Mouse (Mus musculus): ENCODE measurements around the gene Usp29. TPM values are rescaled to one million over a fixed set of nuclear protein-coding genes. Genes with fewer than 3 reads are reported as not detected.
"Not testable (repeated sequence)": the region's sequence is repeated elsewhere in the genome, so short reads cannot be mapped to it uniquely, and the experiment has no call there.

Usp29 gene
- polyA plus RNA-seq, 1 experiment from 2014 or later: 11.3 TPM

GRCm38 (mm10) chr7:6958574-6958973 lies 228.2 kb downstream of the Usp29 start:
- Histone ChIP-seq H3K9ac (no peak overlapping the region), H3K4me1 (no peaks in the 10 kb centered on the region), H3K9me3 (0 out of 2 replicates have a peak, but pooled peaks cover 3% of the 10 kb centered on the region), H3K4me3 (no peak overlapping the region), H3K27ac (no peak overlapping the region), H3K4me2 (no peak overlapping the region), H3K27me3 (no peaks in the 10 kb centered on the region), H3K36me3 (no peaks in the 10 kb centered on the region)
- 79% methylated on average over 1 of the region's 1 CpGs for WGBS
- ATAC-seq (ENCODE audit: insufficient number of reproducible peaks, insufficient read depth, low FRiP score, low TSS enrichment, low read depth): no peak

GRCm38 (mm10) chr7:6973566-6973965 lies 243.2 kb downstream of the Usp29 start:
- Histone ChIP-seq H3K4me3 (no peak overlapping the region), H3K4me2 (no peak overlapping the region), H3K27me3 (no peaks in the 10 kb centered on the region), H3K9ac (no peak overlapping the region), H3K9me3 (no peaks in the 10 kb centered on the region), H3K36me3 (no peaks in the 10 kb centered on the region), H3K27ac (no peak overlapping the region), H3K4me1 (no peaks in the 10 kb centered on the region)
- WGBS: 81% methylated on average over 1 of the region's 1 CpGs
- ATAC-seq (ENCODE audit: insufficient number of reproducible peaks, insufficient read depth, low FRiP score, low TSS enrichment, low read depth): no peak

GRCm38 (mm10) chr7:6976890-6977289 lies 246.5 kb downstream of the Usp29 start:
- no peak overlapping the region for H3K27ac ChIP-seq
- H3K4me1 ChIP-seq: no peaks in the 10 kb centered on the region
- WGBS: 90% methylated on average over 19 of the region's 19 CpGs
- H3K9ac ChIP-seq: no peak overlapping the region
- H3K4me3 ChIP-seq: no peak overlapping the region
- no peaks in the 10 kb centered on the region for H3K27me3 ChIP-seq
- ATAC-seq (ENCODE audit: insufficient number of reproducible peaks, insufficient read depth, low FRiP score, low TSS enrichment, low read depth): no peak
- H3K36me3 ChIP-seq: no peaks in the 10 kb centered on the region
- no peak overlapping the region for H3K4me2 ChIP-seq
- no peaks in the 10 kb centered on the region for H3K9me3 ChIP-seq

DNA sequence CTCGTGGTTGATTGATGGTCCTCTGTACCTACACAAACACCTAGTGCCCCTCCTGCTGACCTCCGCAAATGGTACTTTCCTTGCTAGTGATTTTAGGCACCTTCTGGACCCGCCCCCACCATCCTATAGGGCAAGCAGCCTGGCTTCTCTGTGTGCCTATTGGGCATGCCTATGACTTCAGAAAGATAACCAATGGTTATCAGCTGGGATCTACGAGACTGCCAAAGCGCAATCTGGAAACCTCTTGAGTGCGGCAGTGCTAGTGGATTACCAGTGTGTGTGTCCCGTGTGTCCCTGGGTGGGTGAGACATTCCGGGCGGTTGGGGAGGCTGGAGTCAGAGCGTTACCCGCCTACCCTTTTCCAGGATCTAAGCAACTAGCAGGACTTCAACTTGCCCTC lies 264.9 kb downstream of the Usp29 start, which contains the start of gene Aurkc:
Gene Aurkc, plus strand, starts transcription at position 50 of the 400 bp plus-strand sequence.
- not testable (repeated sequence) for H3K9ac ChIP-seq; H3K9me3 ChIP-seq; H3K4me2 ChIP-seq; H3K27me3 ChIP-seq; ATAC-seq (ENCODE audit: insufficient number of reproducible peaks, insufficient read depth, low FRiP score, low TSS enrichment, low read depth); H3K36me3 ChIP-seq; H3K4me1 ChIP-seq; H3K4me3 ChIP-seq; H3K27ac ChIP-seq
- 81% methylated on average over 11 of the region's 11 CpGs for WGBS

DNA sequence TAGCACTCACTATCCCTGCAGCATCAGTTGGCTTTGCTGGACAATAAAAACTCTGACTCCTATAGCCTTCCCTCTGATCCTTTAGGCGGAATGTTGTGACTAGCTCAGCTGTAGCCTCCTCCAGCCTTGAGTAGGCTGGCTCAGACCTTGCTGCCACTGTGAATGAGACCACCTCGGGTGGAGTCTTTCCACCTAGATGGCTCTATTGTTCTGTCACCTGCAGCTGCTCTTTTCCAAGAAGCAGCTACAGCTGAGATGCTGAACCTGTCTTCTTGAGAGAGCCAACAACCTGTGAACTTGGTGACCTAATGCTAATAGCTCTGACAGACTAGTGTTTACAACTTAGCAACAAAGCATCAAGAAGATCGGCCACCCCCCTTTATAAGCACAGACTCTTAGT lies 268.5 kb downstream of the Usp29 start:
- H3K27me3 ChIP-seq; H3K36me3 ChIP-seq; H3K9ac ChIP-seq; H3K4me3 ChIP-seq; H3K9me3 ChIP-seq; ATAC-seq (ENCODE audit: insufficient number of reproducible peaks, insufficient read depth, low FRiP score, low TSS enrichment, low read depth); H3K4me2 ChIP-seq; H3K4me1 ChIP-seq; H3K27ac ChIP-seq: not testable (repeated sequence)
- WGBS: 63% methylated on average over 3 of the region's 3 CpGs

DNA sequence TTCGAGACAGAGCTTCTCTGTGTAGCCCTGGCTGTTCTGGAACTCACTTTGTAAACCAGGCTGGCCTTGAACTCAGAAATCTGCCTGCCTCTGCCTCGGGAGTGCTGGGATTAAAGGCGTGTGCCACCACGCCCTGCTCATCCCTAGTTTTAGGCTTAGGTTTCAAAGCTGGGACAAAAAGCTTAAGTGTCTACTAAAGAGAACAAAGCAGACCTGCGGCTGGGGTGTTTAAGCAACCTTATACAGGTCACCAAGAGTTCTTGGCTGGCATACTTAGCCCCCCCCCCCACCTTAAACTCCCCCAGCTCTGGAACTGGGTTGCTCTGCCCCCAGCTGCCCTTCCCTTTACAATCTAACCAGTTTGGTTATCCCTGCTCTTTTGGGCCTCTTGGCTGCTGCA lies 275.1 kb downstream of the Usp29 start:
- ATAC-seq (ENCODE audit: insufficient number of reproducible peaks, insufficient read depth, low FRiP score, low TSS enrichment, low read depth); H3K27me3 ChIP-seq: not testable (repeated sequence)
- 75% methylated on average over 5 of the region's 5 CpGs for whole genome bisulfite sequencing

More for the DNA sequence above, 275.1 kb downstream of the Usp29 start:
- not testable (repeated sequence) for H3K36me3 ChIP-seq, H3K9me3 ChIP-seq, H3K4me3 ChIP-seq, H3K4me1 ChIP-seq, H3K27ac ChIP-seq, H3K9ac ChIP-seq, H3K4me2 ChIP-seq

MicroRNAs encoded within 50 kb of the gene (microRNA counts, 519-probe panel; counts per million panel counts)
- microRNA mmu-miR-3099: 236 counts per million, percentile 44 among the panel's probes with 10 or more counts

Small RNA genes lying within 50 kb of the gene (microRNA-seq; reads per million reads assigned to microRNA genes)
- 30.0 reads per million, percentile 40 among the genes with 10 or more reads in this experiment for gene Mir3099

Other genes starting within 250 kb of the Usp29 start
- not detected in 2 replicates for gene Olfr5, start 243.6 kb upstream of the Usp29 start, polyA plus RNA-seq (2015; fragmentation: Nextera tagmentation; extraction: Ambion mirVana)
- gene Olfr1347, start 230.8 kb upstream of the Usp29 start, polyA plus RNA-seq (2015; fragmentation: Nextera tagmentation; extraction: Ambion mirVana): not detected in 2 replicates
- not detected in 2 replicates for gene Olfr1348, start 221.8 kb upstream of the Usp29 start, polyA plus RNA-seq (2015; fragmentation: Nextera tagmentation; extraction: Ambion mirVana)
- gene Olfr1349, start 207.6 kb upstream of the Usp29 start, polyA plus RNA-seq (2015; fragmentation: Nextera tagmentation; extraction: Ambion mirVana): not detected in 2 replicates
- gene Olfr1350, start 165.7 kb upstream of the Usp29 start, polyA plus RNA-seq (2015; fragmentation: Nextera tagmentation; extraction: Ambion mirVana): not detected in 2 replicates
- gene Zim1, start 34.1 kb upstream of the Usp29 start, polyA plus RNA-seq (2015; fragmentation: Nextera tagmentation; extraction: Ambion mirVana): 3.2 and 4.5 TPM in 2 replicates
- 159 and 180 TPM in 2 replicates for gene Peg3, start 147 bp upstream of the Usp29 start, polyA plus RNA-seq (2015; fragmentation: Nextera tagmentation; extraction: Ambion mirVana)